Mouse (Mus musculus) stomach, postnatal 0 days (tissue): ENCODE data around the gene Got2. TPM values are rescaled to one million over a fixed set of nuclear protein-coding genes. Genes with fewer than 3 reads are reported as not detected.

ENCODE experiments used
- ATAC-seq: fragments of 200-750 bp; cut with Nextera tagmentation; 2 replicates; pipeline ENCODE4 v1.8.0; 2017; ENCODE audit not compliant: low FRiP score, low TSS enrichment
- DNase-seq: peaks from one replicate; pipeline ENCODE4 v3.0.0-alpha.2; 2016; ENCODE audit warnings: low spot score
- H3K27ac ChIP-seq: fragments of 300-500 bp; sonication (generic); replicated peaks from 2 replicates; pipeline ENCODE4 v1.5.1; 2014; ENCODE audit warnings: mild to moderate bottlenecking, control low read depth
- H3K27me3 ChIP-seq: fragments of 300-500 bp; sonication (generic); 2 replicates; pipeline ENCODE4 v1.6.1; 2014; ENCODE audit warnings: low read length; ENCODE audit not compliant: control insufficient read depth, insufficient read depth
- H3K36me3 ChIP-seq: fragments of 300-500 bp; sonication (generic); 2 replicates; pipeline ENCODE4 v1.6.1; 2014; ENCODE audit warnings: low read length, mixed read lengths; ENCODE audit not compliant: control insufficient read depth, insufficient read depth
- H3K4me1 ChIP-seq: fragments of 300-500 bp; sonication (generic); replicated peaks from 2 replicates; pipeline ENCODE4 v1.6.1; 2014; ENCODE audit warnings: antibody characterized with exemption; ENCODE audit not compliant: control insufficient read depth, insufficient read depth
- H3K4me2 ChIP-seq: fragments of 300-500 bp; sonication (generic); replicated peaks from 2 replicates; pipeline ENCODE4 v1.6.1; 2014; ENCODE audit warnings: low read depth, mild to moderate bottlenecking, control low read depth, moderate library complexity
- H3K4me3 ChIP-seq: fragments of 300-500 bp; sonication (generic); 2 replicates; pipeline ENCODE4 v1.5.1; 2014; ENCODE audit warnings: low read depth, low read length, control low read depth
- H3K9ac ChIP-seq: fragments of 300-500 bp; sonication (generic); 2 replicates; pipeline ENCODE4 v1.6.1; 2014; ENCODE audit warnings: mild to moderate bottlenecking, low read length, control low read depth, mixed read lengths
- H3K9me3 ChIP-seq: fragments of 300-500 bp; sonication (generic); 2 replicates; pipeline ENCODE4 v1.6.1; 2016; ENCODE audit warnings: low read length; ENCODE audit not compliant: control insufficient read depth
- CTCF ChIP-seq: IDR thresholded peaks from 2 replicates; pipeline ENCODE4 v1.5.1; 2016; ENCODE audit warnings: antibody characterized with exemption, low read depth, mild to moderate bottlenecking, moderate library complexity
- EP300 ChIP-seq: optimal IDR thresholded peaks from 2 replicates; pipeline ENCODE3; 2016; ENCODE audit warnings: antibody characterized with exemption
- WGBS: fragments of 180-500 bp; shearing (Covaris S2); extraction: QIAGEN DNeasy Blood & Tissue Kit; methylation state at CpG from one replicate; pipeline ENCODE4 v1.1.7; 2014; 5-methylcytosine and 5-hydroxymethylcytosine counted together
- polyA plus RNA-seq: library from polyadenylated mRNA; unstranded; fragments of >200 nt; fragmentation: Nextera tagmentation; extraction: Ambion mirVana; gene quantifications from 2 replicates; pipeline ENCODE4 v1.2.1, GENCODE M21; 2015

Got2 gene
- polyA plus RNA-seq, 1 experiment from 2014 or later = 95.8 TPM

GRCm38 (mm10) chr8:95821266-95821665 is 67.1 kb downstream of the Got2 start:
- no peak overlapping the region for H3K9ac ChIP-seq
- ATAC-seq (no peak), DNase-seq (no peak)
- no peak overlapping the region for H3K4me2 ChIP-seq
- TF ChIP-seq EP300 (no peak), CTCF (no peak)
- no peak overlapping the region for H3K4me3 ChIP-seq
- H3K27me3 ChIP-seq = no peaks in the 10 kb centered on the region
- no peaks in the 10 kb centered on the region for H3K4me1 ChIP-seq
- no peaks in the 10 kb centered on the region for H3K9me3 ChIP-seq
- H3K36me3 ChIP-seq = no peaks in the 10 kb centered on the region
- H3K27ac ChIP-seq = no peak overlapping the region
- WGBS = 53% methylated on average over 6 of the region's 6 CpGs

GRCm38 (mm10) chr8:95818211-95818610 is 70.1 kb downstream of the Got2 start:
- 60% methylated on average over 1 of the region's 1 CpGs for WGBS
- Histone ChIP-seq H3K36me3 (no peaks in the 10 kb centered on the region), H3K27me3 (no peaks in the 10 kb centered on the region), H3K4me3 (no peak overlapping the region), H3K4me1 (no peaks in the 10 kb centered on the region), H3K4me2 (no peak overlapping the region), H3K9me3 (no peaks in the 10 kb centered on the region), H3K27ac (no peak overlapping the region), H3K9ac (no peak overlapping the region)
- ATAC-seq = no peak
- DNase-seq = no peak
- TF ChIP-seq EP300 (no peak), CTCF (no peak)

- Histone ChIP-seq H3K9me3 (no peaks in the 10 kb centered on the region), H3K4me2 (no peak overlapping the region), H3K9ac (no peak overlapping the region), H3K36me3 (no peaks in the 10 kb centered on the region), H3K27me3 (no peaks in the 10 kb centered on the region), H3K4me3 (no peak overlapping the region), H3K27ac (no peak overlapping the region), H3K4me1 (no peaks in the 10 kb centered on the region)
- DNase-seq (peak; percentile 37), ATAC-seq (peak; percentile 65; the same call in 1 of the 2 replicates)
- 54% methylated on average over 3 of the region's 3 CpGs for WGBS
- TF ChIP-seq CTCF = no peak
- TF ChIP-seq EP300 = no peak
These were observed 70.8 kb downstream of the Got2 start for GRCm38 (mm10) chr8:95817597-95817996.

GRCm38 (mm10) chr8:95816044-95816708 is 72.2 kb downstream of the Got2 start:
- no peaks in the 10 kb centered on the region for H3K9me3 ChIP-seq
- no peak overlapping the region for H3K27ac ChIP-seq
- H3K4me2 ChIP-seq = no peak overlapping the region
- H3K4me1 ChIP-seq = no peaks in the 10 kb centered on the region
- H3K9ac ChIP-seq = no peak overlapping the region
- H3K4me3 ChIP-seq = no peak overlapping the region
- H3K27me3 ChIP-seq = no peaks in the 10 kb centered on the region
- DNase-seq (peak; percentile 44), ATAC-seq (peak; percentile 86)
- TF ChIP-seq CTCF (no peak), EP300 (no peak)
- 39% methylated on average over 6 of the region's 6 CpGs for WGBS
- no peaks in the 10 kb centered on the region for H3K36me3 ChIP-seq

Other genes starting within 250 kb of the Got2 start
- 17.1 and 17.9 TPM in 2 replicates for gene Ndrg4, start 211.6 kb downstream of the Got2 start, polyA plus RNA-seq
- 19.9 and 23.7 TPM in 2 replicates for gene Setd6, start 172.7 kb downstream of the Got2 start, polyA plus RNA-seq
- 17.4 and 18.0 TPM in 2 replicates for gene Cnot1, start 81.1 kb downstream of the Got2 start, polyA plus RNA-seq
- 308 and 333 TPM in 2 replicates for gene Sap18b, start 63.2 kb downstream of the Got2 start, polyA plus RNA-seq
- 9.1 and 9.5 TPM in 2 replicates for gene Slc38a7, start 35.0 kb downstream of the Got2 start, polyA plus RNA-seq